Mouse (Mus musculus) heart, adult 11 months (tissue): ENCODE measurements around the gene Mfsd4b5.
"Not testable (repeated sequence)": the region's sequence is repeated elsewhere in the genome, so short reads cannot be mapped to it uniquely, and the experiment has no call there.

ENCODE experiments used
- DNase-seq: peaks from one replicate; pipeline ENCODE4 v3.0.0; 2022

The Mfsd4b5 gene

DNA sequence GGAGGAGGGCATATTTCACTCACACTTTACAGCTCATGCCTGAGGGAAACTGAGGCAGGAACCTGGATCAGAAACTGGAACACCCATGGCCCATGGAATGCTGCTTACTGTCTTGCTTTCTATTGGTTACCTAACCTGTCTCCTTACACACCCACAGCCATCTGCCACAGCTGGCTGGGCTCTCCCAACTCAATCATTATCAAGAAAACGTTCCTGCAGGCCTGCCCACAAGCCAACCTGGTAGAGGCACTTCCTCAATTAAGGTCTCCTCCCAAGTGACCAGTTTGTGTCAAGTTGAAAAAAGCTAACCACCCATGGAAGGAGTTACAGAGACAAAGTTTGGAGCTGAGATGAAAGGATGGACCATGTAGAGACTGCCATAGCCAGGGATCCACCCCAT lies 24.5 kb downstream of the Mfsd4b5 start:
- peak; percentile 81 for DNase-seq

DNA sequence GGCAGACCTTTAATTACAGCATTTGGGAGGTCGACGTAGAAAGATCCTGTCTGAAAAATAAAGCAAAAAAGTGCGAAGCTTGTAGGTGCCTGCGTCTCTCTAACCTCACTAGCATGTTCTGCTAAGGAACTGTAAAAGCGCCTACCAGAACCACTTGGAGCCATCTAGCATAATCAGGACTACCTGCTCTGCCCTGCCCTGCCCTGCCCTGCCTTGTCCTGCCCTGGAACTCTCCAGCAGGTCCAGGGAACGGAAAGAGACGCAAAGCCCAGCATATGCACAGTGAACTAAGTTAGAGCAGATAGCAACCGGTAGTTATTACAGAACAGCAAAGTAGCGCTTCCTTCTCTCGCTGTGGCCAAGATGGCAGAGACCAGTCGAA lies 26.0 kb downstream of the Mfsd4b5 start:
- DNase-seq, result no peak

DNA sequence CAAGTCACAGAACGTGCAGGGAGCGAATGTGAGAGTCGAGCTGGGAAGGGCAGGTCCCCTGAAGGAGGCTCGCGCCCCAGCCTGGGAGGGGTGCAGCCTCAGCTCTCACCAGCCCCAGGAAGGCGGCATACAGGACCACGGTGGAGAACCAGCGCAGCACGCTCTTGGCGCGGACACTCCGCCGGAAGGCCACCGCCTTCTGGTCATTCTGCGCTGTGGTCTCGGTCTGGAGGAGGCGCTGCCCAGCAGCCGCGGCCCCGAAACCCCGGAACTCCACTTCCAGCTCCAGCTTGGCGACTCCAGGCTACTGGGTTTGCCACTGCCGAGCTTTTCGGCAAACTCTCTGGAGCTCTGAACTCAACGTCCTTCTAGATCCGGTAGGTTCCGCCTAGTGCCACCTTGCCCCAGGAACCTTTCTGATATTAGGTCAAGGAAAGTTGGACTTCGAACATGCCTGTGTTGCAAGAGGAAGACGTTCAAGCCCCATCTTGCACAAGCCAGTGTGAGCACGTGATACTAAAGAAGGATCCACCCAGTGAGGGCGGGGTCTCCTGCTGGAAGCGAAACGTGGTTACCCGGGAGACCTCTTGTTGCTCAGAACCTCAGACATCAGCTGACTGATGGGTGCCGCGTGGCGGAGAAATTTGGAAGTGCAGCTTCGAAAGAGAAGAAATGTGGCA lies 26.5 kb downstream of the Mfsd4b5 start, which contains the start of gene Mfsd4b3:
TSS of gene Mfsd4b3 (minus strand) at position 393 of the 680 bp plus-strand sequence.
- peak; percentile 100 for DNase-seq

DNA sequence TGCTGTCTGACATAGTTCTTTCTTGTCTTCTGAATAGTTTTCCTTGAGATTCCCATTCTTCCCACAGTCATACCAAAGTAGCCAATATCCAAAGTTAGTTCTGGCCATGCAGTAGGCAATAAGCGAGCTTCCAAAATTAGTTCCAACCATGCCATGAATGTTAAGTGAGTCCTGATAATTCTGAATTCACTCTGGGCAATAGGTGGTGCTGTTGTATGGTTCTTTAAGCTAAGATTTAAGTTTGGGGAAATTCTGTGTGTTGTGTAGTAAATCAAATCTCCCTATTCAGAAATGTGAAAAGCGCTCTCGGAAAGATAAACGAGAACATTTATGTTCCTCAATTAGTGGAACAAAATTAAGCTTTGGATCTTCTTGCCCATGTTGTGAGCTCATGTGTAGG lies 28.2 kb downstream of the Mfsd4b5 start:
- DNase-seq, result peak; percentile 3

DNA sequence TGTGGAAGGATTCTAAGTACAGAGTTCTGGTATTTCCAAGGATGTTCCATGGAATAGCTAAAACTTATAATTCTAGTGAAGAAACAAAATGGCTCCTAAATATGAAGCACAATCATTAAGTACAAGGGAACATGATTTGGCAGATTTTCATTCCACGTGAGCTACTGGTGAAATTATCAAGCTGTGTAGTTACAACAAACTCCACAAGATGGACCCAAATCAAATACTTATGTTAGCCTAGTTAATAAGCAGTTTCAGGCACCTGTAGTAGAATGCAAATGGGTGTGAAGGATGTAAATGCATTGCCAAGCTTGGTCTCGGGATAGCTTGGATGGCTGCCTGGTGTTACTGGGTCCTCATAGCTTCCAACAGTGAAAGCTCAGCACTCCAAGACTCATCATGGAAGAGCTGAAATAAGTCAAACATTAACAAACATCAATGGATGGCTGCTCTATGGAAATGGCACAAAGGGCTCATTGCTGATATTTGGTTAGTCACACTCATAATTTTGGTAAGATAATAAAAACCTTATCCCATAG lies 30.0 kb downstream of the Mfsd4b5 start:
- DNase-seq, result peak; percentile 77

DNA sequence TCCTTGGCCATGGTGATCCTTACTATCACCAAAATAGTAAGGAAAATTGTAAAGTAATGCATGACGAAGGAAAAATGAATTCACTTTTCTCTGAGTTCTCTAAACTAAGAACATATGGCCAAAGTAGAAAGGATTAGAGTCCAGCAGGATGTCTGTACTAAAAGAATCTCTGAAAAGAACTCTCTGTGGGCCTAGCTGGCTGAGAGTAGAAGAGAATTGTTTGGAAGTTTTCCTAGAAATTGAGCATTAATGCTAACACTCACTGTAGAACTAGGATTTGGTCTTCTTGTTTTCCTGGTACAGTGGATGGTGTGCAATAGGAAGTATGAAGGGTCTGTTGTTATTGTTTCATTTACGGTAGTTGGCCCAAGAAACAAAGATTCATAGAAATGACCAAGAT lies 31.3 kb downstream of the Mfsd4b5 start:
- no peak for DNase-seq

DNA sequence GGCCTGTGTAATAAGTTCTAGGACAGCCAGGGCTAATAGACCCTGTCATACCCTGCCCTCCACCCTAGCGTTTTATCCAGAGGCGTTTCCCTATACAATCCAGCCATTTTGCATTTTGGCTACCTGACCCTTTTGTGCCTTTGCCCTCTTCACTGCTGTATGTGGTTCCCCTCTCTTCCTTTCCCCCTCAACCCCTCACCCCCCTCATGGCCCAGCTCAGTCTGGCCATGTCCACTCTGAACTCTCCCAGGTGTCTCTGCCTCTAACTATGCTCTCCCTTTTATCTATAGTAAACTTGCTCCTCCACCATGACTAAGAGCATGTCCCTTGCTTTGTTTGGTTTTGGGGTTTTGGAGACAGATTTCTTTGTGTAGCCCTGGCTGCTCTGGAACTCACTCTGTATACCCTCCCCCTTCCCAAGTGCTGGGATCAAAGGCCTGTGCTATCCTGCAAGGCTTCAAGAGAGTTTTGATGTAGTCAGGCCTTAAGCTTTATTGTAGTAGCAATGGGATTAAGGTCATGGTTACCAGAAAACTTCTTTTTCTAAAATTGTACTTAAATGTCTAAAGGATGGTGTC lies 37.0 kb downstream of the Mfsd4b5 start:
- peak; percentile 76 for DNase-seq

DNA sequence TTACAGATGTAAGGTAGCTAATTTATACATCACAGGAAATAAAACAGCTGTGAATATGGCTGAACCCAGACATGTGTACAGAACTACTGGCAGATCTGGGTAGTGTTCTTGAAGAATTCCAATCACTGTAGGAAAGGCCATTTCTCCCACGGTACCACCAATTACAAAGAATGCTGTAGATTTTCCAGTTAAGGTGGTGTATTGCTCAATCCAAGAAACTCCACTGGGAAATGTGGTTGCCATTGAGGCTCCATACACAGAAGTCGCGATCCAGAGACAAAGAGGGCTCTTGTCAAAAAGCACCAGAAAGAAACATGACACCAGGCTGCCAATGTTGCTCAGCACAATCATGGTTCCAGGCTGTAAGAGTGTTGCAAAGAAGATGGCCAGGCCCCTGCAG lies 39.3 kb downstream of the Mfsd4b5 start:
- peak; percentile 80 for DNase-seq

DNA sequence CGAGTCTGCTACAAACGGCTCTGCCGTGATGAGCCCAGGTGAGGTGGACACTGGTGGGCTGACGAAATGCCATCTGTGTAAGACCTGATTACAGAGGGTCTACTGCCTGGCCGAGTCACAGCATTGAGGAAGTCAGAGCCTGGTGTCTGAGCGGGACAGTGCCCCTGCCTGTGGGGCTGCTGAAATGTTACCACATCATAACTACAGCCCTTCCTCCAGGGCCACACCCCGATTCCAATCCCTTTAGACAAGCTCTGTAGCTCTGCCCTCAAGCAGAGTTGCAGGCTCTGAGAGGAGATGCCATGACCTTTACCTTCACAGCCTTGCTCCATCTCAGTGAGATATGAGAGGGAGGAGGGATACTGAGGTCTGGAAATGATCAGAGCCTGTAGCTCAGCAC lies 49.9 kb downstream of the Mfsd4b5 start:
- DNase-seq, result no peak

DNA sequence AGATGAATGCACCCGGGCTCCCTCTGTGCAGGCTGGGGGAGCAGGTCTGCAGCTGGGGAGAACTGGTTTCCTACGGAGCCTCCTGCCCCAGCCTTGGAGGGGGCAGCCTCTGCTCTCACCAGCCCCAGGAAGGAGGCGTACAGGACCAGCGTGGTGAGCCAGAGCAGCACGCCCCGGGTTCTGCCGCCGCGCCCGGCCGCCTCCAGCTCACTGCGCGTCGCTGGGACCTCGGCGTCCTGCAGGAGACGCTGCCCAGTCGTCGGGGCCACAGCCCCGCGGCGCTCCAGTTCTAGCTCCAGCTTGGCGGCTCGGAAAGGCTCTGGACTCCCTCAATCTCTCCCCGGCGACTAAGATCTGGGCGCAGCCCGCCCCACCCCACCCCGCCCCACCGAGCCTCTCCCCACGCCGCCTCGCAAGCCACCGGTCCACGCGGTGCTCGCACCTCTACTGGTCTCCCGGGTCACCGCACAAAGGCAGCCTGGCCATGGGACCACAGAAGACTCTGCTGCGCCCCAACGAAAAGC lies 59.8 kb downstream of the Mfsd4b5 start, which contains the start of gene Mfsd4b2:
TSS of gene Mfsd4b2 (minus strand) at position 308 of the 524 bp plus-strand sequence.
- DNase-seq, result no peak

DNA sequence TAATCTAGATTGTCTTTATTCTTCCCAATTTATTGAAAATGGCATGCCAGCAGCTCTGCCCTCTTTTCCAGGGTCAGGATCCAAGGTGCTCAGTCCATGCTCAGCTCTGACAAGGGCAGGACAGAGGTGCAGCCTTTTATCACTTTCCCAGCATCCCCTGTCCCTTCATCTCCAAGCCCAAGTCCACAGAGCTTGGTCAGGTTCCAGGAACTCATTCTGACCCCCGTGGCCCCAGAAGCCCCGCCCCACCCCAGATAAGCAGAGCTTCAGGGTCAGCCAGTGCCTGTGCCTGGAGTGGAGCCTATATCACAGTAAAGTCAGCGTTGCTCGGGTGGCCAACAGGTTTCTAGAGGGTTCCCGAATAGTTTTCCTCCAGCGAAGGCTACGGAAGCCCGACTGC lies 61.9 kb downstream of the Mfsd4b5 start:
- DNase-seq, result not testable (repeated sequence)

DNA sequence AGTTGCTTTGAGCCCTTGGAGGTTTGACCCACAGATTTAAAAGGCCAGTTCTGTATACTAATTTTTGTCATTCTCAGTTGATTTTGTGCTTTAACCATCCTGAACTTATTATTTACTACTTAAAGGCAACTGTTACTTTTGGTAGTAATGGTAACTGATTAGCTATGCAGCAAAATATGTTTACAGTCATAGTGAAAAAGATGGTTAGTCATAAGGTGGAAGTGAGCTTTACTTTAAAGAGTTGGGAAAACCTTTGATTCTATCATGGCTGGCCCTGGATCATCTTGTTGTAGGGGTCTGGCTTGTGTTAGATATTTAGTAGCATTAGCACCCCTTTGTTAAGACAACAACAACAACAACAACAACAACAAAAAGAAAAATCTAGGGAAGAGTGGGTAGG lies 73.8 kb downstream of the Mfsd4b5 start:
- no peak for DNase-seq

DNA sequence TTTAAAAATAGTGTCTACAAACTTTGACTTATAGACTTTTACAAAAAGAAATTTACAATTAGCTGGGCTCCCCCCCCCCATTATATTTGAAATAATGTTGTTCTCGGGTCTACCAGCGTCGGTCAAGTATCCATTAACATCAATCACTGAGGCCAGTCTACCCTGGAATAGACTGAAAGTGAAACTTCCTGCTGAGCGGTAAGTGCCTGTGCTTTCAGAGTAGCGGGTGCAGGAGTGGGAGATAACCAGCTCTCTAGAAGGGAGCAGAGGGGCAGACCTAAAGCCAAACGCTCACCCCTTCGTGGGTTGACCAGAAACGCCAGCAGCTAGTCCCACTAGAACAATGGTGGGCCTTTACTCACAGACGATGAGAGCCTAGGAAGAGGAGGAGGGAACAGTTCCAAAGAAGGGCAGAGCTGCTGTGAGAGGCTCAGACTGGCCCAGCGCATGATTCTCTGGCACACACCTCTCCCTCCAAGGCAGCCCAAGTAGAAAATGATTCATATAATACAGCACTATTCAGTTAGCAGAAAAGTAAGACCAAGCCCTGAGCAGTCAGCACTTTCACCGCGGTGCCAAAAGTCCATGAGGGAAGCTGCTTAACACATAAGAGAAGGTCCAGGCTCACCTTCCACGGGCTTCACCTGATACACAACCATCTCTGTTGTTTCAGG lies 77.5 kb downstream of the Mfsd4b5 start:
- DNase-seq, result no peak
